In genomic region chr1:75445141-75445701, GRCm38 (mm10) we compare ENCODE assay signal across 8 mouse cellular contexts. TPM values are rescaled to one million over a fixed set of nuclear protein-coding genes. Genes with fewer than 3 reads are reported as not detected.
DNase-seq lines count a peak whose midpoint lies in the region; ATAC-seq and TF ChIP-seq lines count a peak whose summit lies in the region.

No protein-coding gene starts in this region.

- no peak overlapping the region for H3K4me3 ChIP-seq in lung, postnatal 0 days (ENCODE audit: low read depth, low read length)
- no peak overlapping the region for H3K4me3 ChIP-seq in stomach, embryonic 14.5 days (ENCODE audit: low read depth, low read length)

- H3K27me3 ChIP-seq in lung, postnatal 0 days (replicated peaks; ENCODE audit: insufficient read depth, low read length) = peaks cover 42% of the 10 kb centered on the region
- H3K27me3 ChIP-seq in stomach, embryonic 14.5 days (ENCODE audit: control insufficient read depth, insufficient read depth, low read length) = peaks cover 17% of the 10 kb centered on the region

- peak; percentile 56 for DNase-seq in cerebellum, adult 11 months
- no peak for DNase-seq in cerebellum, postnatal 4 days (ENCODE audit: low spot score in 2 of 2)
- DNase-seq in lung, postnatal 0 days (ENCODE audit: low spot score) = no peak
- no peak for DNase-seq in lung, postnatal 14 days
- DNase-seq in liver = peak; percentile 60
- no peak for DNase-seq in ovary, postnatal 36 days (ENCODE audit: low spot score)
- DNase-seq in adrenal gland, adult (ENCODE audit: inconsistent age in 2 of 2, low spot score in 1 of 2) = no peak

- no peak for TF ChIP-seq CTCF in lung, postnatal 0 days (IDR thresholded peaks at IDR 0.05)

- H3K27ac ChIP-seq in lung, postnatal 0 days (ENCODE audit: low read length) = no peak overlapping the region
- no peak overlapping the region for H3K27ac ChIP-seq in stomach, embryonic 14.5 days (ENCODE audit: low read length)

- ATAC-seq in lung, postnatal 0 days = peak; percentile 8; the same call in 1 of the 2 replicates
- no peak for ATAC-seq in stomach, embryonic 14.5 days (ENCODE audit: insufficient number of reproducible peaks, insufficient read depth, low FRiP score, low read depth)

- no peaks in the 10 kb centered on the region for H3K9me3 ChIP-seq in lung, postnatal 0 days (ENCODE audit: low read length)
- no peaks in the 10 kb centered on the region for H3K9me3 ChIP-seq in stomach, embryonic 14.5 days (ENCODE audit: control insufficient read depth, low read depth, low read length)

- H3K36me3 ChIP-seq in lung, postnatal 0 days (ENCODE audit: insufficient read depth, low read length) = peaks cover 11% of the 10 kb centered on the region
- H3K36me3 ChIP-seq in stomach, embryonic 14.5 days (ENCODE audit: control insufficient read depth, insufficient read depth, low read length) = peaks cover 8% of the 10 kb centered on the region; the same call in 1 of the 2 replicates

- no peak for TF ChIP-seq EP300 in lung, postnatal 0 days (IDR thresholded peaks at IDR 0.05)

- H3K4me1 ChIP-seq in lung, postnatal 0 days (ENCODE audit: insufficient read depth, low read depth, low read length) = 0 out of 2 replicates have a peak, but pooled peaks cover 4% of the 10 kb centered on the region
- H3K4me1 ChIP-seq in stomach, embryonic 14.5 days (ENCODE audit: control insufficient read depth, insufficient read depth, low read length) = peaks cover 37% of the 10 kb centered on the region; the same call in 1 of the 2 replicates

- WGBS in lung, postnatal 0 days = 13% methylated on average over 8 of the region's 9 CpGs
- 19% methylated on average over 9 of the region's 9 CpGs for WGBS in stomach, embryonic 14.5 days

- H3K9ac ChIP-seq in lung, postnatal 0 days (replicated peaks; ENCODE audit: low read depth) = no peak overlapping the region
- no peak overlapping the region for H3K9ac ChIP-seq in stomach, embryonic 14.5 days (replicated peaks; ENCODE audit: low read depth, low read length)

- no peak overlapping the region for H3K4me2 ChIP-seq in lung, postnatal 0 days (replicated peaks; ENCODE audit: low read depth, low read length)
- H3K4me2 ChIP-seq in stomach, embryonic 14.5 days (replicated peaks; ENCODE audit: low read depth, low read length) = peak overlapping the region; percentile 24; the same call in 1 of the 2 replicates

RNA-seq across cellular contexts. Expression of gene Asic4, which starts 5.0 kb away (rescaled TPM):
- not detected in 2 replicates for polyA plus RNA-seq in lung, postnatal 0 days (2015; fragmentation: Nextera tagmentation; extraction: Ambion mirVana)
- 0.16 and 0.25 TPM in 2 replicates for polyA plus RNA-seq in stomach, embryonic 14.5 days (2014; fragmentation: Nextera tagmentation; extraction: Ambion mirVana)

RNA-seq across cellular contexts. Expression of gene Gmppa, which starts 9.5 kb away (rescaled TPM):
- polyA plus RNA-seq in lung, postnatal 0 days (2015; fragmentation: Nextera tagmentation; extraction: Ambion mirVana) = 58.4 and 58.9 TPM in 2 replicates
- 75.2 and 84.5 TPM in 2 replicates for polyA plus RNA-seq in stomach, embryonic 14.5 days (2014; fragmentation: Nextera tagmentation; extraction: Ambion mirVana)

RNA-seq across cellular contexts. Expression of gene Chpf, which starts 33.9 kb away (rescaled TPM):
- polyA plus RNA-seq in lung, postnatal 0 days (2015; fragmentation: Nextera tagmentation; extraction: Ambion mirVana) = 31.2 and 31.6 TPM in 2 replicates
- 38.4 and 41.0 TPM in 2 replicates for polyA plus RNA-seq in stomach, embryonic 14.5 days (2014; fragmentation: Nextera tagmentation; extraction: Ambion mirVana)

RNA-seq across cellular contexts. Expression of gene Tmem198, which starts 34.1 kb away (rescaled TPM):
- polyA plus RNA-seq in lung, postnatal 0 days (2015; fragmentation: Nextera tagmentation; extraction: Ambion mirVana) = 1.1 and 1.3 TPM in 2 replicates
- polyA plus RNA-seq in stomach, embryonic 14.5 days (2014; fragmentation: Nextera tagmentation; extraction: Ambion mirVana) = 1.6 and 1.7 TPM in 2 replicates

Comparison
In these comparisons a context has a peak if more than half of its experiments do, and no peak if none do; other contexts are left out.
1. DNase-seq: peak in cerebellum, adult 11 months (single experiment) and liver (single experiment); none in cerebellum, postnatal 4 days (0 of 2), lung, postnatal 0 days (single experiment), lung, postnatal 14 days (single experiment), ovary, postnatal 36 days (single experiment) and adrenal gland, adult (0 of 2).